Mouse (Mus musculus) ES-CJ7 (cell line): ENCODE data around the gene Cort.

Source experiments
- DNase-seq: peaks from one replicate; pipeline ENCODE4 v3.0.0; 2011; ENCODE audit warnings: low read depth, low spot score

Cort gene

GRCm38 (mm10) chr4:149099369-149100017 is 27.1 kb downstream of the Cort start, which contains the start of gene Pex14:
TSS of gene Pex14 (minus strand) at chr4:149099876.
- DNase-seq = peak; percentile 93

- no peak for DNase-seq
Observed at GRCm38 (mm10) chr4:149098571-149098970, 28.0 kb downstream of the Cort start.

- DNase-seq = no peak
Observed at GRCm38 (mm10) chr4:149097956-149098355, 28.6 kb downstream of the Cort start.

GRCm38 (mm10) chr4:149091364-149091763 is 35.2 kb downstream of the Cort start:
- DNase-seq = no peak

GRCm38 (mm10) chr4:149085381-149085780 is 41.2 kb downstream of the Cort start:
- no peak for DNase-seq

- no peak for DNase-seq
Observed at GRCm38 (mm10) chr4:149081528-149081927, 45.0 kb downstream of the Cort start.

GRCm38 (mm10) chr4:149080111-149080510 is 46.5 kb downstream of the Cort start:
- DNase-seq = no peak

GRCm38 (mm10) chr4:149079629-149080028 is 46.9 kb downstream of the Cort start:
- no peak for DNase-seq

GRCm38 (mm10) chr4:149078261-149078660 is 48.3 kb downstream of the Cort start:
- DNase-seq = no peak

GRCm38 (mm10) chr4:149075871-149076575 is 50.5 kb downstream of the Cort start:
- DNase-seq = peak; percentile 78

- DNase-seq = no peak
Observed at GRCm38 (mm10) chr4:149075073-149075472, 51.5 kb downstream of the Cort start.
